Mouse (Mus musculus) spleen, postnatal 4 days (tissue): ENCODE data around the gene Raet1e.
"Not testable (repeated sequence)": the region's sequence is repeated elsewhere in the genome, so short reads cannot be mapped to it uniquely, and the experiment has no call there.

ENCODE experiments used
- DNase-seq, 2 experiments: peaks; one replicate each; pipeline ENCODE4 v3.0.0; 2022; ENCODE audit warnings: low spot score in 2 of 2

Gene Raet1e

GRCm38 (mm10) chr10:22165328-22166003 is 7.1 kb downstream of the Raet1e start:
- not testable (repeated sequence) for DNase-seq

- DNase-seq: not testable (repeated sequence)
Observed at GRCm38 (mm10) chr10:22166025-22166424, 7.7 kb downstream of the Raet1e start.

GRCm38 (mm10) chr10:22167061-22167460 is 8.7 kb downstream of the Raet1e start:
- DNase-seq: not testable (repeated sequence)

- DNase-seq: not testable (repeated sequence)
Observed at GRCm38 (mm10) chr10:22169116-22169515, 10.7 kb downstream of the Raet1e start.

GRCm38 (mm10) chr10:22172431-22173334 is 14.3 kb downstream of the Raet1e start:
- DNase-seq: not testable (repeated sequence)

- not testable (repeated sequence) for DNase-seq
Observed at GRCm38 (mm10) chr10:22173335-22174189, 15.2 kb downstream of the Raet1e start.

- DNase-seq: not testable (repeated sequence)
Observed at GRCm38 (mm10) chr10:22174190-22174487, 15.8 kb downstream of the Raet1e start.

GRCm38 (mm10) chr10:22176515-22176914 is 18.1 kb downstream of the Raet1e start:
- not testable (repeated sequence) for DNase-seq

- not testable (repeated sequence) for DNase-seq
Observed at GRCm38 (mm10) chr10:22191035-22191434, 32.7 kb downstream of the Raet1e start.

GRCm38 (mm10) chr10:22201352-22201751 is 43.0 kb downstream of the Raet1e start:
- not testable (repeated sequence) for DNase-seq

- DNase-seq: not testable (repeated sequence)
Observed at GRCm38 (mm10) chr10:22202784-22203583, 44.6 kb downstream of the Raet1e start.

GRCm38 (mm10) chr10:22206443-22206842 is 48.1 kb downstream of the Raet1e start:
- DNase-seq: not testable (repeated sequence)

GRCm38 (mm10) chr10:22212012-22212696 is 53.8 kb downstream of the Raet1e start:
- DNase-seq: peak; percentile 26 to 69

GRCm38 (mm10) chr10:22223474-22224349 is 65.3 kb downstream of the Raet1e start:
- not testable (repeated sequence) for DNase-seq

GRCm38 (mm10) chr10:22265060-22265459 is 106.7 kb downstream of the Raet1e start:
- no peak for DNase-seq

GRCm38 (mm10) chr10:22270879-22271786 is 112.8 kb downstream of the Raet1e start:
- not testable (repeated sequence) for DNase-seq

GRCm38 (mm10) chr10:22272914-22273683 is 114.7 kb downstream of the Raet1e start:
- not testable (repeated sequence) for DNase-seq
